Mouse (Mus musculus) cortical plate, adult 2 months (tissue): Measurements from ENCODE around the gene Trip10.

Experiments
- CTCF ChIP-seq: fragments of 200-500 bp; IDR thresholded peaks from 2 replicates; pipeline ENCODE4 v1.5.1; 2011; ENCODE audit warnings: mild to moderate bottlenecking, control low read depth, low read length; ENCODE audit not compliant: insufficient read depth; ENCODE audit errors: extremely low read depth
- POLR2A ChIP-seq: fragments of 200-500 bp; IDR thresholded peaks from 2 replicates; pipeline ENCODE4 v1.6.1; 2011; ENCODE audit warnings: mild to moderate bottlenecking, low read length, control low read depth; ENCODE audit not compliant: insufficient read depth; ENCODE audit errors: extremely low read depth

GRCm38 (mm10) chr17:57274686-57275085, 25.4 kb downstream of the Trip10 start:
- TF ChIP-seq POLR2A (no peak), CTCF (no peak)
